Mouse (Mus musculus): ENCODE results near the gene Thoc6. TPM values are rescaled to one million over a fixed set of nuclear protein-coding genes. Genes with fewer than 3 reads are reported as not detected.
A peak's percentile ranks its signal among the peaks of the same experiment; 100 is the strongest.

Thoc6 gene
- total RNA-seq, 2 experiments from 2014 or later = 9.0 to 10.1 TPM

GRCm38 (mm10) chr17:23644613-23645495 lies 28.8 kb downstream of the Thoc6 start, which contains the start of gene Mmp25:
Mmp25 (minus strand) TSS chr17:23645277.
- no peak for DNase-seq (ENCODE audit: extremely low spot score in 1 of 2, low spot score in 1 of 2)

DNA sequence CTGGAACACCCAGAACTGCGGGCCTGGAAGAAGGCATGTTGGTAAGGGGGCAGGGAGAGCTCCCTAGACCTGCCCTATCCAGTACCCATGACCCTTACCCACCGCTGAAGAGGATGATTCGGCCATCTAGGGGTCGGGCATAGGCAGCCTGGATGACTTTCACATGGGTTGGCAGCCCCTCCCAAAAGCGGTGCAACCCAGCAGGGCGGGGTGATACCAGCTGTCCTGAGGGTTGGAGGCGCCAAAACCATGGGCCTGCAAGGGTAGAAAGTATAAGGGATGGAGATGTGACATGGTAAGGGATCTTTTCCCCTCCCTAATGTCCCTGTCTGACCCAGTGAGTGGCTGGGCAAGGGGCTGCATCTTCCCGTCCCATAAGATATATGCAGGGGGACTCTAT lies 42.4 kb downstream of the Thoc6 start:
- DNase-seq (ENCODE audit: extremely low spot score in 1 of 2, low spot score in 1 of 2) = no peak

DNA sequence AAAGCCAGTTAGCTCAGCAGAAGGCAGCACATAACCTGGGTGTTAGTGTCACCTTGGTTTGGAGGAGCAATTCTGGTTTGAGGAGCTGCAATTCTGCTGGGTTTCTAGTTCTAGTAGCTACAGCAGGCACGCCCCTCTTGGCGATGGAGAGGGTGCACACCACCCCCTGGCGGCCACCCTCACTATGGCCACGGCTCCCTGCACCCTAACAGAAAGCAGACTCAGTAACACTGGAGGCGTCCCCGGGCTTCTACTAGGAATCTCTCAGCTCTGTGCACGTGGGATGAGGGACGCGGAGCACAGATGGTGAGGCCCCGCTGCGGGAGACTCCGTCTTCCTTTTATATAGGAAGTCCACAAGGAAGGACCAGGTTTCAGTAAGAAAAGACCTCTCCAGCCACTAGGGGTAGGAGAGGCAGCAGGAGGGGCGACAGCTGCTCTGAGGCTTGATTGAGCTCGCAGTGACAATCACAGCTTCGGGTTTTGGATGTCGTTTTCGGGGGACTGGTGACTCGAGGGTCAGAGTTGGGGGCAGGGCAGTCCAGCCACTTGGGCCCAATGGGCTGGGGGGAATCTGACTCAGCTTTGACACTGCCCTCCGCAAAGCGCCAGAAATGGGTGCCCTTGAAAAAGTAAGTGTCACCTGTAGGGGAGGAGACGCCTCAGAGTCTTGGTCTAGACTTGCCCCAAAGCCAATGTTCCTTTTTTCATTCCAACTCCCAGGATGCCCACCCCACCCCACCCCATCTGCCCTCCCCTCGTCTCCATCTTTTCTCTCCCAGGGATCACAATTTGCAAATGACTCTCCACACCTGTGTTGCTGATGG lies 43.3 kb downstream of the Thoc6 start:
- DNase-seq (ENCODE audit: extremely low spot score in 1 of 2, low spot score in 1 of 2) = peak; percentile 83 to 86

DNA sequence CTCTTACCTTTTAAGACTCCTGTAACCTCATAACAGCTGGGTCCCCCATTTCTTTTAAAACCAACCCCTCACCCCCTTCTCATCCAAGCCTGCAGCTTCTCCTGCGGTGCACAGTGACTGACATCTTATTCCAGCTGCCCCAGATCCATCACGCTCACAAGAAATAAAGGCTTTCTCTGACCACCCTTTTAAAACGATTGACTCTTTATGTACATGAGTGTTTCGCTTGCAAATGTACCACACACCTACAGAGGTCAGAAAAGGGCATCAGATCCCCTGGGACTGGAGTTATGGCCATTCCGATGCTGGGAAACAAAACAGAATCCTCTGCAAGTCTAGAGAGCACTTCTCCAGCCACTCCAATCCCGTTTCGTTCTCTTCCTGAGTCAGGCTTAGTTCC lies 45.9 kb downstream of the Thoc6 start:
- no peak for DNase-seq (ENCODE audit: extremely low spot score in 1 of 2, low spot score in 1 of 2)

GRCm38 (mm10) chr17:23620351-23620750 lies 53.3 kb downstream of the Thoc6 start:
- no peak for DNase-seq (ENCODE audit: extremely low spot score in 1 of 2, low spot score in 1 of 2)

Other genes starting within 250 kb of the Thoc6 start
- gene Vmn2r117, start 194.2 kb downstream of the Thoc6 start, total RNA-seq (2021) = not detected
- 1 to 10 TPM; 5.5 to 7.6 TPM for gene Zfp213, start 109.6 kb downstream of the Thoc6 start, total RNA-seq (2021)
- 10 to 100 TPM; 30.2 to 35.1 TPM for gene Zfp13, start 74.4 kb downstream of the Thoc6 start, total RNA-seq (2021)
- not detected for gene Zscan10, start 73.0 kb downstream of the Thoc6 start, total RNA-seq (2021)
- under 1 TPM; 0.19 to 0.22 TPM for gene Mmp25, start 28.6 kb downstream of the Thoc6 start, total RNA-seq (2021)
- not detected for gene Bicdl2, start 13.4 kb downstream of the Thoc6 start, total RNA-seq (2021)
- 100 to 1,000 TPM; 119 to 129 TPM for gene Hcfc1r1, start 286 bp downstream of the Thoc6 start, total RNA-seq (2021)
- gene Tnfrsf12a, start 3.6 kb upstream of the Thoc6 start, total RNA-seq (2021) = 1 to 10 TPM; 5.8 to 8.8 TPM
- not detected for gene Cldn6, start 5.4 kb upstream of the Thoc6 start, total RNA-seq (2021)
- not detected for gene Cldn9, start 10.1 kb upstream of the Thoc6 start, total RNA-seq (2021)
- under 1 TPM; 0.17 to 0.61 TPM for gene 1520401A03Rik, start 48.9 kb upstream of the Thoc6 start, total RNA-seq (2021)
- 1 to 10 TPM; 2.7 to 3.7 TPM for gene Pkmyt1, start 52.5 kb upstream of the Thoc6 start, total RNA-seq (2021)
- 10 to 100 TPM; 55.1 to 58.7 TPM for gene Paqr4, start 67.0 kb upstream of the Thoc6 start, total RNA-seq (2021)
- under 1 TPM; 0.28 to 0.49 TPM for gene Kremen2, start 72.0 kb upstream of the Thoc6 start, total RNA-seq (2021)
- 100 to 1,000 TPM; 263 to 298 TPM for gene Flywch1, start 97.7 kb upstream of the Thoc6 start, total RNA-seq (2021)
- 10 to 100 TPM; 11.3 to 18.4 TPM for gene Flywch2, start 112.2 kb upstream of the Thoc6 start, total RNA-seq (2021)
- 100 to 1,000 TPM; 400 to 605 TPM for gene Srrm2, start 116.7 kb upstream of the Thoc6 start, total RNA-seq (2021)
- 100 to 1,000 TPM; 381 to 387 TPM for gene Elob, start 155.3 kb upstream of the Thoc6 start, total RNA-seq (2021)
- not detected for gene Prss33, start 162.2 kb upstream of the Thoc6 start, total RNA-seq (2021)
- not detected for gene Prss32, start 170.0 kb upstream of the Thoc6 start, total RNA-seq (2021)
- 1 to 10 TPM; 1.8 to 2.0 TPM for gene Prss41, start 170.3 kb upstream of the Thoc6 start, total RNA-seq (2021)
- not detected for gene Prss21, start 194.2 kb upstream of the Thoc6 start, total RNA-seq (2021)
- gene Dcpp1, start 207.0 kb upstream of the Thoc6 start, total RNA-seq (2021) = not detected
- gene Dcpp2, start 207.0 kb upstream of the Thoc6 start, total RNA-seq (2021) = not detected
- gene Dcpp3, start 243.6 kb upstream of the Thoc6 start, total RNA-seq (2021) = not detected